Mouse (Mus musculus): Measurements from ENCODE around the gene Rpl34. TPM values are rescaled to one million over a fixed set of nuclear protein-coding genes. Genes with fewer than 3 reads are reported as not detected.

The Rpl34 gene
- polyA plus RNA-seq, 1 experiment from 2014 or later: 770 TPM

- no peak for ATAC-seq
- WGBS: 68% methylated on average over 9 of the region's 9 CpGs
- Histone ChIP-seq H3K4me2 (no peak overlapping the region), H3K27me3 (no peaks in the 10 kb centered on the region), H3K9me3 (replicated peaks) (no peaks in the 10 kb centered on the region), H3K36me3 (ENCODE audit: poor library complexity, severe bottlenecking) (no peaks in the 10 kb centered on the region), H3K9ac (no peak overlapping the region), H3K4me3 (no peak overlapping the region), H3K4me1 (no peaks in the 10 kb centered on the region), H3K27ac (no peak overlapping the region)
These were observed 45.8 kb downstream of the Rpl34 start for GRCm38 (mm10) chr3:130684276-130685013.

- Histone ChIP-seq H3K9me3 (replicated peaks) (no peaks in the 10 kb centered on the region), H3K4me1 (no peaks in the 10 kb centered on the region), H3K4me3 (no peak overlapping the region), H3K4me2 (no peak overlapping the region), H3K36me3 (ENCODE audit: poor library complexity, severe bottlenecking) (no peaks in the 10 kb centered on the region), H3K9ac (no peak overlapping the region), H3K27ac (no peak overlapping the region), H3K27me3 (no peaks in the 10 kb centered on the region)
- WGBS: 66% methylated on average over 8 of the region's 8 CpGs
- ATAC-seq: no peak
These were observed 46.4 kb downstream of the Rpl34 start for GRCm38 (mm10) chr3:130683836-130684235.

GRCm38 (mm10) chr3:130682183-130682582 lies 48.0 kb downstream of the Rpl34 start:
- Histone ChIP-seq H3K9me3 (replicated peaks) (no peaks in the 10 kb centered on the region), H3K4me1 (no peaks in the 10 kb centered on the region), H3K27me3 (no peaks in the 10 kb centered on the region), H3K36me3 (ENCODE audit: poor library complexity, severe bottlenecking) (no peaks in the 10 kb centered on the region), H3K9ac (no peak overlapping the region), H3K4me2 (no peak overlapping the region), H3K27ac (no peak overlapping the region), H3K4me3 (no peak overlapping the region)
- 85% methylated on average over 9 of the region's 9 CpGs for WGBS
- no peak for ATAC-seq

- Histone ChIP-seq H3K27ac (no peak overlapping the region), H3K9me3 (replicated peaks) (no peaks in the 10 kb centered on the region), H3K4me1 (no peaks in the 10 kb centered on the region), H3K36me3 (ENCODE audit: poor library complexity, severe bottlenecking) (no peaks in the 10 kb centered on the region), H3K4me3 (no peak overlapping the region), H3K9ac (no peak overlapping the region), H3K27me3 (no peaks in the 10 kb centered on the region), H3K4me2 (no peak overlapping the region)
- no peak for ATAC-seq
- WGBS: 95% methylated on average over 2 of the region's 2 CpGs
These were observed 49.0 kb downstream of the Rpl34 start for GRCm38 (mm10) chr3:130681226-130681625.

GRCm38 (mm10) chr3:130677671-130678460 lies 52.3 kb downstream of the Rpl34 start:
- H3K27me3 ChIP-seq: no peaks in the 10 kb centered on the region
- H3K9ac ChIP-seq: no peak overlapping the region
- no peak overlapping the region for H3K4me2 ChIP-seq
- no peak overlapping the region for H3K4me3 ChIP-seq
- H3K27ac ChIP-seq: no peak overlapping the region
- no peaks in the 10 kb centered on the region for H3K9me3 ChIP-seq (replicated peaks)
- ATAC-seq: no peak
- 96% methylated on average over 19 of the region's 19 CpGs for WGBS
- H3K36me3 ChIP-seq (ENCODE audit: poor library complexity, severe bottlenecking): no peaks in the 10 kb centered on the region
- H3K4me1 ChIP-seq: no peaks in the 10 kb centered on the region

Other genes starting within 250 kb of the Rpl34 start
- not detected in 2 replicates for gene Etnppl, start 113.0 kb downstream of the Rpl34 start, polyA plus RNA-seq (2015; fragmentation: Nextera tagmentation; extraction: Ambion mirVana)
- 281 and 290 TPM in 2 replicates for gene Ostc, start 21.0 kb downstream of the Rpl34 start, polyA plus RNA-seq (2015; fragmentation: Nextera tagmentation; extraction: Ambion mirVana)

Data from forebrain, embryonic 13.5 days (tissue).